11 mouse cellular contexts compared by ENCODE assay signal in the genomic region with DNA sequence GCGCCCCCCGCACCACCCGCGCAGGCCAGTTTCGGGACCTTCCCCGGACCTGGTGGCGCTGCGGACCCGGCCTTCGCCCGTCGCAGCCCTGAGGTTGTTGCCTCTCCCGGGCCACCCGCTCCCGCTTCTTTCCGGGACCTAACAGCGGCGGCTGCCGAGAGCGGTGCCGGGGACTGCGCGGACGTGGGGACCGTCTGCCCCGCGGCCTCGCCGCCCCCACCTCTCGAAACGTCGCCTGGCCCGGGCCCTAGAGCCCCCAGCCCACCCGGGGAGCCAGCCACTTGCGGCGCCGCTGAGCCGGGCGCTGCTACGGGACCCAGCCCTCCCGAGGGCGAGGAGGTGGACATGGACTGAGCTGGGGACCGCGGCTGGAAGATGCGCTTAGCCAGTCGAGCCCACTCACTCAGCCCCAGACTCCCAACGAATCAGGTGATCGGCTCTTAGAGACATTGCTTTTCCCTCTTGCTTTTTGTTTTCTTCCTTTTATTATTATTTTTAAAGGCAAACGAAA. TPM values are rescaled to one million over a fixed set of nuclear protein-coding genes. Genes with fewer than 3 reads are reported as not detected.
DNase-seq lines count a peak whose midpoint lies in the region; ATAC-seq and TF ChIP-seq lines count a peak whose summit lies in the region.
"Had no signal": no experiment of that assay in that cellular context is flagged by ENCODE, and none has a peak within 500 bp of the region (broad histone marks: within the 10 kb centered on the region; RNA-seq: fewer than 3 reads in every experiment).

No protein-coding gene starts in this region.

- peak overlapping the region; percentile 46; the same call in 1 of the 2 replicates for H3K4me3 ChIP-seq in E14TG2a.4 (replicated peaks; ENCODE audit: low read length)
- peak overlapping the region; percentile 18; the same call in 1 of the 2 replicates for H3K4me3 ChIP-seq in embryonic facial prominence, embryonic 12.5 days
- 0 out of 2 replicates have a peak overlapping the region, but pooled peaks have one; percentile 8 for H3K4me3 ChIP-seq in limb, embryonic 11.5 days (ENCODE audit: low read depth, low read length)

- ATAC-seq in cerebellum, adult (ENCODE audit: insufficient number of reproducible peaks, low FRiP score, low TSS enrichment) = no peak
- no peak for ATAC-seq in embryonic facial prominence, embryonic 12.5 days (ENCODE audit: insufficient number of reproducible peaks, insufficient read depth, low FRiP score, low TSS enrichment)
- no peak for ATAC-seq in limb, embryonic 11.5 days (ENCODE audit: insufficient number of reproducible peaks, low FRiP score, low TSS enrichment, low read depth)

- no peaks in the 10 kb centered on the region for H3K36me3 ChIP-seq in E14TG2a.4 (ENCODE audit: insufficient read depth, low read length)
- no peaks in the 10 kb centered on the region for H3K36me3 ChIP-seq in embryonic facial prominence, embryonic 12.5 days
- no peaks in the 10 kb centered on the region for H3K36me3 ChIP-seq in limb, embryonic 11.5 days (ENCODE audit: control insufficient read depth, insufficient read depth, low read length)

- DNase-seq in cerebellum, adult 11-12 months = peak; percentile 50
- DNase-seq in limb, embryonic 11.5 days (ENCODE audit: low spot score) = peak; percentile 60
- no peak for DNase-seq in Muller cell, postnatal 12 days (ENCODE audit: inconsistent ontology term)
- no peak for DNase-seq in spleen, adult 12 weeks (ENCODE audit: low spot score)
- DNase-seq in thymus, postnatal 25 days = no peak
- DNase-seq: liver; right cerebral cortex, postnatal 4 days had no signal

- TF ChIP-seq CTCF in E14TG2a.4 (conservative IDR thresholded peaks at IDR 0.05; ENCODE audit: low read length) = no peak

- peaks cover 97% of the 10 kb centered on the region for H3K27me3 ChIP-seq in E14TG2a.4 (ENCODE audit: insufficient read depth, low read length)
- H3K27me3 ChIP-seq in embryonic facial prominence, embryonic 12.5 days = peaks cover 97% of the 10 kb centered on the region
- H3K27me3 ChIP-seq in limb, embryonic 11.5 days (ENCODE audit: control insufficient read depth, insufficient read depth, low read length) = peaks cover 98% of the 10 kb centered on the region

- H3K4me2 ChIP-seq in embryonic facial prominence, embryonic 12.5 days (replicated peaks) = peak overlapping the region; percentile 15
- no peak overlapping the region for H3K4me2 ChIP-seq in limb, embryonic 11.5 days (ENCODE audit: low read depth, severe bottlenecking)

- H3K9ac ChIP-seq in embryonic facial prominence, embryonic 12.5 days = no peak overlapping the region
- H3K9ac ChIP-seq in limb, embryonic 11.5 days (ENCODE audit: low read length) = no peak overlapping the region

- whole genome bisulfite sequencing in embryonic facial prominence, embryonic 12.5 days = under 1% methylated on average over 48 of the region's 49 CpGs
- under 1% methylated on average over 49 of the region's 49 CpGs for WGBS in limb, embryonic 11.5 days

- no peaks in the 10 kb centered on the region for H3K9me3 ChIP-seq in E14TG2a.4 (ENCODE audit: low read length)
- H3K9me3 ChIP-seq in embryonic facial prominence, embryonic 12.5 days = no peaks in the 10 kb centered on the region
- no peaks in the 10 kb centered on the region for H3K9me3 ChIP-seq in limb, embryonic 11.5 days (ENCODE audit: control insufficient read depth, low read length)

- no peak overlapping the region for H3K27ac ChIP-seq in embryonic facial prominence, embryonic 12.5 days
- H3K27ac ChIP-seq in limb, embryonic 11.5 days (replicated peaks; ENCODE audit: low read depth, low read length) = no peak overlapping the region

- peaks cover 41% of the 10 kb centered on the region for H3K4me1 ChIP-seq in E14TG2a.4 (replicated peaks; ENCODE audit: low read depth, low read length)
- H3K4me1 ChIP-seq in embryonic facial prominence, embryonic 12.5 days = peaks cover 9% of the 10 kb centered on the region
- peaks cover 3% of the 10 kb centered on the region; the same call in 1 of the 2 replicates for H3K4me1 ChIP-seq in limb, embryonic 11.5 days (ENCODE audit: control insufficient read depth, insufficient read depth, low read length)

RNA-seq across cellular contexts. Expression of gene Uncx, which starts 4.2 kb away (rescaled TPM):
- 5.0 and 6.4 TPM in 2 replicates for polyA plus RNA-seq in embryonic facial prominence, embryonic 12.5 days (2016; fragmentation: Nextera tagmentation; extraction: Ambion mirVana)
- 0.08 and 0.21 TPM in 2 replicates for polyA plus RNA-seq in limb, embryonic 11.5 days (2014; fragmentation: Nextera tagmentation; extraction: Ambion mirVana)
- polyA plus RNA-seq: gonadal fat pad, adult 2 months had no signal

Comparison
In these comparisons a context has a peak if more than half of its experiments do, and no peak if none do; other contexts are left out.
1. DNase-seq: peak in cerebellum, adult 11-12 months (single experiment) and limb, embryonic 11.5 days (single experiment); none in Muller cell, postnatal 12 days (single experiment), spleen, adult 12 weeks (single experiment) and thymus, postnatal 25 days (single experiment).
2. Peak in every context shown above with its lines, with median percentiles within 50 percentile points of each other: H3K4me3 ChIP-seq.